Mouse (Mus musculus) embryo, embryonic 11 days (tissue): ENCODE measurements around the gene Tmem248.

ENCODE experiments used
- DNase-seq: peaks from one replicate; pipeline ENCODE4 v3.0.0-alpha.2; 2015

The Tmem248 gene

DNA sequence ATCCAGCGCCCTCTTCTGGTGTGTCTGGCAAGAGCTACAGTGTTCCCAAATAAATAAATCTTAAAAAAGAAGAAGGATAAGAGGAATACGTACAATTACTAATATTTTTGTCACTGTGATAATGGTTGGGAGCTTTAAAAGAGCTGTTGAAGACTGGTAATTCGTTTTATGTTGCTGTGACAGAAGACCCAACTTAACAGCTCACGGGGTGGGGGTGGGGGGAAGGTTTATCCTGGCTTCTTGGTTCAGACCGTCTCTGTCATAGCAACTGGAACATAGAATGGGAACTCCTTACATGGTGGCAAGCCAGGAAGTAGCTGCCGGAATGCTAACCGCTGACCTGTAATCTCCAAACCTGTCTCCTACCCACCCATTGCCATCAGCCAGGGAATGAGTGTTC is at the start of gene Tmem248:
Gene Tmem248 (plus strand): TSS at position 301 of the 400 bp plus-strand sequence.
- DNase-seq, result no peak

- DNase-seq, result no peak
Measured at GRCm38 (mm10) chr5:130169109-130169508, 47.8 kb upstream of the Tmem248 start.

DNA sequence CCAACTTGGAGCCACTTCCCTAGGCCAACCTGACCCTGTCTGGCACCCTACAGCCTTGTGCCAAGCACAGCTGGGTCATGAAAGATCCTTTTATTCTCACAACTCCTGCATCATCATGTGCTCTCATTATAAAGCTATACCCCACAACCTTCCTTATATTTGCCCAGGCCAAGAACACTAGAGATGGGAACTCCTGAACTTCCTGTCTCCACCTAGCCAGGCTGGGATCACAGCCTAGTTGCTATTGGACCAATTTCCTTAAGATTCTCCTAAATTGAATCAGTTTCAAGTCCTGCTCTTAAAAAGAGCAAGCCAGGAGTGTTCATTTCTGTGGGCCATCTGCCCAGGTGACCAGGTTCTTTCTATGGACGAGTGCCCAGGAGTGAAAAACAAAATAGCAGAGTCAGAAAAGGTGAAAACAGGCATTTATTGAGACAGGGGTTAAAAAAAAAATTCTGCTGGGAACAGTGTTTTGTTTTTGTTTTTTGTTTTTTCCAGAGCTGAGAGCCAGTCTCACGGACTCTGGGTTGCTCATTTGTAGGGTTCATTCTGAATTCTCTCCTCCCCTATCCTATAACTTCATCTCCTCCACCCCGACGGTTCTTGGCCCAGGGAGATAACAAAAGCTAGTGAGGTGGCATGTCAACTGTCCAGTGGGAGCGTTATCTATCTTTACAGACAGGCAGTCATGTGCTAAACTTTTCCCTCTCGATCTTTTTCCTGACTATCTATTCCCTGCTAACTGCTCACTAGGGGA is 46.0 kb upstream of the Tmem248 start:
- no peak for DNase-seq

- peak; percentile 94 for DNase-seq
Measured at GRCm38 (mm10) chr5:130171423-130171954, 45.4 kb upstream of the Tmem248 start, which contains the start of gene Rabgef1. Gene Rabgef1, plus strand, starts transcription at chr5:130171798.

- DNase-seq, result peak; percentile 46
Measured at GRCm38 (mm10) chr5:130171956-130172601, 44.8 kb upstream of the Tmem248 start.

DNA sequence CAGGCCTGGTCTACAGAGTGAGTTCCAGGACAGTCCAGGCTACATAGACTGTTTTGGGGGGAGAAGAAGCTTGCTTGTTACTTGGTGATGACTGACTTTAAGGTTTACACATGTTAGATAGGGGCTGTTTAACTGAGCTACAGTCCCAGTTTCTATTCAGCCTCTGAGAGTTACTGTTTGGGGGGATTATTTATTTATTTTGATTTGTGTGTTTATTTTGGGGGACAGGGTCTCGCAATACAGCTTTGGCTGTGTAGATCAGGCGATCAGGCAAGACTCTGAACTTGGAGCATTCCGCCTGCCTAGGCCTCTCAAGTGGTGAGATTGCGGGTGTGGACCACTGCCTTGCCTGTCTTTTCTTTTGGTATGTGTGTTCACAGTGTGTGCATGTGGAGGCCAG is 43.9 kb upstream of the Tmem248 start:
- DNase-seq, result no peak

DNA sequence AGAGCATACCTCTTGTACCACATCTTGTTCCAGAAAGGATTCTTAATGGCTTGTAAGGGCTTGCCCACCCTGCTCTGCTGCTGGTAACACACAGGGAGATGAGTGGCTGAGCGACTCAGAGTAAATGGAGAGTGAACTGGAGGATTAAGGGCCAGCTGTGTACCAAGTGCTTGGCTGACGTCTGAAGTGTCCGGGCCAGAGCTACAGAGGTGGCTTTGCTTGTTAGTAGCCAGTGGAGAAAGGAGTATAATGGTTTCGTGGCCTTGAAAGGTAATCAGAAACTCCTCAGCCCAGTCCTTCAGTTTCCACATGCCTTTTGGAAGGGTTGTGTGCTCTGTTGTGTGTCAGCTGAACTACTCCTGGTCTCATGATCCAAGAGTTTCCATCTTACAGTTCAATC is 39.0 kb upstream of the Tmem248 start:
- DNase-seq, result no peak

GRCm38 (mm10) chr5:130180362-130180761 is 36.5 kb upstream of the Tmem248 start:
- DNase-seq, result no peak

DNA sequence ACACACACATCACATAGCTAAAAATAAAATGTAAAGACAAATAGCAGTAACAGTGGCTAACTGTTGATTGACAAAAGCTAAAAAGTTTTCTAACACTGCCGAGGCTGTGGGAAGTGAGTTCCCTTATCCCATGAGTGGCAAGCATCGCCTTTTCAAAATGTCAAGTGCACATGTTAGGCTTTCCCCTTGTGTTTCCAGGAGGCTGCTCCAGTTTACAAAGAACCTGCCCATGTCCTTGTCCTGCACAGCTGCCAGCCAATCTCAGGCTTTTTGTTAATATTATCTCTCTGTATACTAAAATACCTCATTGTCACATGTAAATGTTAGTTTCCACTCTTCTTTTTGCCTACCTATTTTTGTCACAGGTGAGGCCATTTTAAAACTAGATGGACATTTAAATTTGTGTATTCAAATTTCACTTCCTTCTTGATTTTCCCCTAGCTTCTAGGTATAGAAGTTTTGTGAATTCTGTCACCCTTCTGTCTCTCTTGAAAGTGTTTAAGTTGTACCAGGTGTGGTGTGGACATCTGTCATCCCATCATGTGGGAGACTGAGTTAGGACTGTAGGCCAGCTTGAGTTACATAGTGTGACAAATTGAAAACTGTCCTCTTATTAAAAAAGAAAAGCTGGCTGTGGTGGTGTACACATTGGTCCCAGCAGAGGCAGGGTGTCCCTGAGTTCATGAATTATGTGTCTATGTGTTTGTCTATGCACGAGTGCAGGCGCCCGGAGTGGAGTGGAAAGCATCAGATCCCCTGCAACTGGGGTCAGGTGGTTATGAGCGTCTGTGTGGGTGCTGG is 34.9 kb upstream of the Tmem248 start:
- no peak for DNase-seq

DNA sequence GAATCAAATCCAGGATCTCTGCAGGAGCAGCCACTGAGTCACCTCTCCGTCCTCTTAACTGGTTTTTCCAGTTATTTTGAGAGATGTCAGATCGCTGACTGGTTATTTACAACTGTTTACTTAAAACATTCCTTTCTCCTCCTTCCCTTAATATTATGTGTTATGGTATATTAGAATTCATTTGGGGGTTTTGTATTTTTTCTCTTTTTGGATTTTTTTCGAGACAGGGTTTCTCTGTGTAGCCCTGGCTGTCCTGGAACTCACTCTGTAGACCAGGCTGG is 34.4 kb upstream of the Tmem248 start:
- DNase-seq, result no peak

DNA sequence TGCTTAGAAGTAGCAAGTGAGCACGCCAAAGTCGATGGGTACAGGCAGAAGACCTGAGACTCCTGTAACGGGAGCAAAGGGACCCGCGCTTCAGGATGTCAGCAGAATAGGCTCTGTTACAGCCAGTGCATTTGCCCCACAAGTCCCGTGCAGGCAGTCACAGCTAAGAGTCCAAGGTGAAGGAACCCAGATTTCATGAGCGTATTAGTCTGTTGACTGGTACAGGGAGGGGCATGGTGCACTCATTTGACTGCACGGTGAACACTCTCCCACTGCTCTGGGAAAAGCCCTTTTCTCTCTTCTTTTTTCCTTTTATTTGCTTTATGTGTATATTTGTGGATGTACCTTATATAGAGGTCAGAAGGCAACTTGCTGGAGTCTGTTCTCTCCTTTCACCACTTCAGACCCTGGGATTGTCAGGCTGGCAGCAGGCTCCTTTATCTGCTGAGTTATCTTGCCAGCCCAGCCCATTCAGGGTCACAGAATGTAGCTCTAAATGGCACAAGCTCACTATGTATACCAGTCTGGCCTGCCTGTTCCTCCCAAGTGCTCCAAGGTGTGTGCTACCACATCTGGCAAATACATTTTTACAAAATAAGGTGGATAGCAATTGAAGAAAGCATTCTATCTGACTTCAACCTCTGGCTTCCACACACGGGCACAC is 32.6 kb upstream of the Tmem248 start:
- DNase-seq, result no peak

DNA sequence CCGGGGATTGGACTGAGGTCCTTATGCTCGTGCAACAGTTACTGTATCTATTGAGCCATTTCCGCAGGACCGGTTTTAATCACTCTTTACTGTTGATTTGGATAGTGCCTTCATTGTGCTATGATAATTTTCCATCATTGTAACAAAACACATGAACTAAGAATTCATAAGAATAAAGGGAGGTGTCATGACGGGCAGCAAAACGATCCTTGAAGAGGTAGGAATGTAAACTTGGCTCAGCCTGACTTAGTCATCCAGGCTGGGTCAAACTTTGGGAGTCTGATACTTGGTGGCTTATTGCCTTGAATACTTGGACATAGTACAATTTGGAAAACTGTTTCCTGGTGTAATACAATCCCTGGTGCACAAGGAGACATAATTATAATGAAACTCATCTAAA is 31.6 kb upstream of the Tmem248 start:
- no peak for DNase-seq

DNA sequence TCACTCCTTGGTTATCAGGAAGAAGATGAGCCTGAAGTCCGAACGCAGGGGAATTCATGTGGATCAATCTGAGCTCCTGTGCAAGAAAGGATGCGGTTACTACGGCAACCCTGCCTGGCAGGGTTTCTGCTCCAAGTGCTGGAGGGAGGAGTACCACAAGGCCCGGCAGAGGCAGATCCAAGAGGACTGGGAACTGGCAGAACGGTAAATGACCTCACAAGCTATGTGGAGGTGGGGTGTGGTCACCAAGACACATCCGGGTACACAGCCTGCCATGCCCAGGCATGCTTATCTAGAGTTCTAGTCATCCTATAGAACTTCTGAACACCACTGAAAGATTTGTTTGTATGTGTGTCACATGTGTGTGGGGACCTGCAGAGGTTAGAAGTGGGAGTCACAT is 29.5 kb upstream of the Tmem248 start:
- no peak for DNase-seq

- DNase-seq, result no peak
Measured at GRCm38 (mm10) chr5:130190909-130191308, 26.0 kb upstream of the Tmem248 start.

DNA sequence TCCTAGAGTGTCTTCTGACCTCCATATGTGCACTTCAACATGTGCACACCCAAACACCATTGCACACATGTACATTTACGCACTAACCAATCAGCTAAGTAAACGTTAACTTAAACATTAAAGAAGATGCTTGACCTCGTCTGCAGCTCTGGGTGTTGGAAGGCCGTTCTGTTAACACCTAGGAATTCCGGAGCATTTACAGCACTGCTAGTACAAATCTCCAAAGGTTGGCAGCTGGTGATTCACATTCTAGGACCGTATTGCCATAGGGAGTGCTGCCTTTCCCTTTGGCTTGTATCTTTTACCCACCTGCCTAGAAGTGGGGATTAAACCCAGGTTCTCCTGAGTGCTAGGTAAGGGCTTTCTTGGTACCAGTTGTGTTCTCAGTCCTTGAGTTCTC is 25.0 kb upstream of the Tmem248 start:
- DNase-seq, result no peak

DNA sequence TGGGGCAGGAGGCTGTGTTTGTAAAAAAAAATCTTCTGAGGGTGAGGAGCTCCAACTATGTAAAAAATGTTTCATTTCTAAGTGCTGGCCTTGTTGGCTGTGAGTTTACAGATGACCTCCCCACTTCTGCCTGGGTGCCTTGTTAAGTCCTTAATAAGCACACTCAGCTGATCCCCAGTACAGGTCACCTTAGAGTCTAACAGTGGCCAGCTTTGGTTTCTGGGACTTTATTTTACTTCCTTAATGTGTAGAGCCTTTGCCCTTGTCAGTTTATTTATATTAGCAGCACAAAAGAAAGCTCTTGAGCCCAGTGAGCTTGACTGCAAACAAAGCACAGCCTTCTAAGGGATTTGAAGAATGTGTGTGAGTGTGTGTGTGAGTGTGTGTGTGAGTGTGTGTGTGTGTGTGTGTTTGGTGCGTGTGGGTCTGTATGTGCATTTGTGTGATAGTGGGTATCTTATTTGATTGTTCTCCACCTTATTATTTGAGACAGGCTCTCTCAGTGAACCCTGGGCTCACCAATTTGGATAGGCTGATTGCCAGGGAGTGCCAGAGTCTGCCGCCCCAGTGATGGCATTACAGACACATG is 24.4 kb upstream of the Tmem248 start:
- no peak for DNase-seq

GRCm38 (mm10) chr5:130193760-130194159 is 23.1 kb upstream of the Tmem248 start:
- DNase-seq, result no peak

DNA sequence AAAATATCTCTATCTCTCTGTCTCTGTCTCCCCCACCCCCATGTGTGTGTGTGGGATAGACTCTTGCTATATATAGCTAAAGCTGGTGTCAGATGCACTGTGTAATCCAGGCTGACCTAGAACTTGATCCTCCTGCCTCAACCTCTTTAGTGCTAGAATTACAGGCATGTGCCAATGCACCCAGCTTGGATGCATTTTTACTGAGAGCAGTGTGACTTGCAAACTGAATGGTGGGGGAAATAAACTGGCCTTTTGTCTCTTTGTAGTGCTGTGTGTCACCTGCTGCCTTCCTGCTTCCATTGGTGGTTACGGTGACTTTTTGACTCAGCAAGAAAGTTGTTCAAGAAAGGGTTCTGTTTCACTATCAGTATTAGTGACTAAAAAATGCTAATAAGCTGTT is 20.6 kb upstream of the Tmem248 start:
- no peak for DNase-seq

GRCm38 (mm10) chr5:130197454-130197853 is 19.4 kb upstream of the Tmem248 start:
- no peak for DNase-seq

DNA sequence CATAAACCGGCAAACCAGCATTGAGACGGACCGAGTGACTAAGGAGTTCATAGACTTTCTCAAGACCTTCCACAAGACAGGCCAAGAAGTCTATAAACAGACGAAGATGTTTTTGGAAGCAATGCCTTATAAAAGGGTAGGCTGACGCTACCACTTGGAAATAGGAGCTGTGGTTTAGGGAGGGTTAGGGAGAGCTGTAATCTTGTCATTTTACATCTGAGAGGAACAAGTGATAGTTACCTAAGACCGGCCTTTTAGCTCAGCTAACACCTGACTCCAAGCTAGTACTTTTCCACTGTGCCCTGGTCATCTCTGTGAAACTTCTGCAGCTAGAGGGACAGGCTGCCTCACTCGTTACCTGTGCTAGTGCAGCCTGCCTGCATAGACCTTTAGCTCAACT is 18.9 kb upstream of the Tmem248 start:
- no peak for DNase-seq

- no peak for DNase-seq
Measured at GRCm38 (mm10) chr5:130200233-130201029, 16.4 kb upstream of the Tmem248 start.

DNA sequence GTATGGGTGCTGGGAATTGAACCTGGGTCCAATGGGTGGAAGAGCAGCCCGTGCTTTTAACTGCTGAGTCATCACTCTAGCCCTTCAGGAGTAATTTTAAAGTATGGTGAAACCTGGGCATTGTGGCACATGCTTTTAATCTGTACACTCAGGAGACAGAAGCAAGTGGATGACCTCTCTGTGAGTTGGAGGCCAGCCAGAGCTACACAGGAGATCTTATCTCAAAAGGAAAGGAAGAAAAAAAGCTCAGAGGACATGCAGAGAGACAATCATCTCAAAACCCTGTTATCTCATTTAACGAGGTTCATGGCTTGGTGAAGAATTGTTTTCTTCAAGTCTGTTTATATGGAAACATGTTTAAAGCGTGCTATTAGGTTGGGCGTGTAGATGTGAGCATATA is 12.9 kb upstream of the Tmem248 start:
- no peak for DNase-seq
